Mouse (Mus musculus) thymus, postnatal 4 days (tissue): ENCODE measurements around the gene Gm10961.

Source experiments
- DNase-seq: peaks from one replicate; pipeline ENCODE4 v3.0.0; 2021

The Gm10961 gene

GRCm38 (mm10) chr3:107668786-107669185 is 37.7 kb downstream of the Gm10961 start:
- DNase-seq: no peak

GRCm38 (mm10) chr3:107670500-107670899 is 39.4 kb downstream of the Gm10961 start:
- DNase-seq: no peak

- DNase-seq: no peak
These were observed 40.4 kb downstream of the Gm10961 start for GRCm38 (mm10) chr3:107671509-107671908.

- no peak for DNase-seq
These were observed 49.9 kb downstream of the Gm10961 start for GRCm38 (mm10) chr3:107680790-107681576.
